Mouse (Mus musculus) intestine, embryonic 14.5 days (tissue): ENCODE data around the gene Ehmt2. TPM values are rescaled to one million over a fixed set of nuclear protein-coding genes. Genes with fewer than 3 reads are reported as not detected.

Source experiments
- microRNA-seq: library from miRNA; unstranded; fragments of <30 nt; microRNA quantifications from one replicate; pipeline ENCODE4, GENCODE M21; 2016
- polyA plus RNA-seq: library from polyadenylated mRNA; unstranded; fragments of >200 nt; fragmentation: Nextera tagmentation; extraction: Ambion mirVana; gene quantifications from 2 replicates; pipeline ENCODE4 v1.2.1, GENCODE M21; 2014

Gene Ehmt2
- polyA plus RNA-seq, 1 experiment from 2014 or later, result 73.4 TPM

Small RNAs within 50 kb of the gene (microRNA-seq; reads per million reads assigned to microRNA genes)
- 0.25 reads per million for gene Mir6972

Other genes with a start within 250 kb of the Ehmt2 start
- gene Tnxb, start 227.9 kb upstream of the Ehmt2 start, polyA plus RNA-seq, result 2.2 and 2.7 TPM in 2 replicates
- 0.23 and 0.28 TPM in 2 replicates for gene C4b, start 154.6 kb upstream of the Ehmt2 start, polyA plus RNA-seq
- gene Cyp21a1, start 93.9 kb upstream of the Ehmt2 start, polyA plus RNA-seq, result not detected in 2 replicates
- gene Stk19, start 61.5 kb upstream of the Ehmt2 start, polyA plus RNA-seq, result 22.0 and 25.8 TPM in 2 replicates
- 58.2 and 63.4 TPM in 2 replicates for gene Dxo, start 61.5 kb upstream of the Ehmt2 start, polyA plus RNA-seq
- 42.0 and 45.9 TPM in 2 replicates for gene Skiv2l, start 48.3 kb upstream of the Ehmt2 start, polyA plus RNA-seq
- 121 and 123 TPM in 2 replicates for gene Nelfe, start 48.1 kb upstream of the Ehmt2 start, polyA plus RNA-seq
- gene Cfb, start 36.0 kb upstream of the Ehmt2 start, polyA plus RNA-seq, result 19.4 and 24.2 TPM in 2 replicates
- 1.4 and 1.6 TPM in 2 replicates for gene Zbtb12, start 19.0 kb upstream of the Ehmt2 start, polyA plus RNA-seq
- not detected in 2 replicates for gene Gm20547, start 16.4 kb upstream of the Ehmt2 start, polyA plus RNA-seq
- gene C2, start 204 bp upstream of the Ehmt2 start, polyA plus RNA-seq, result 6.8 and 7.5 TPM in 2 replicates
- gene Slc44a4, start 16.0 kb downstream of the Ehmt2 start, polyA plus RNA-seq, result 25.4 and 28.4 TPM in 2 replicates
- 40.1 and 42.8 TPM in 2 replicates for gene Neu1, start 32.8 kb downstream of the Ehmt2 start, polyA plus RNA-seq
- gene Hspa1b, start 60.8 kb downstream of the Ehmt2 start, polyA plus RNA-seq, result 0.24 and 0.46 TPM in 2 replicates
- not detected in 2 replicates for gene Gm20481, start 71.4 kb downstream of the Ehmt2 start, polyA plus RNA-seq
- gene Hspa1a, start 73.7 kb downstream of the Ehmt2 start, polyA plus RNA-seq, result 3.5 and 4.5 TPM in 2 replicates
- gene Hspa1l, start 74.2 kb downstream of the Ehmt2 start, polyA plus RNA-seq, result 0.53 and 1.2 TPM in 2 replicates
- 216 and 228 TPM in 2 replicates for gene Lsm2, start 83.4 kb downstream of the Ehmt2 start, polyA plus RNA-seq
- 119 and 133 TPM in 2 replicates for gene Vars, start 102.5 kb downstream of the Ehmt2 start, polyA plus RNA-seq
- 0.19 and 0.26 TPM in 2 replicates for gene Vwa7, start 118.1 kb downstream of the Ehmt2 start, polyA plus RNA-seq
- gene Sapcd1, start 129.5 kb downstream of the Ehmt2 start, polyA plus RNA-seq, result 20.7 and 21.5 TPM in 2 replicates
- gene Msh5, start 148.3 kb downstream of the Ehmt2 start, polyA plus RNA-seq, result 3.6 and 3.9 TPM in 2 replicates
- 113 and 141 TPM in 2 replicates for gene Clic1, start 151.5 kb downstream of the Ehmt2 start, polyA plus RNA-seq
- 278 and 333 TPM in 2 replicates for gene Ddah2, start 160.6 kb downstream of the Ehmt2 start, polyA plus RNA-seq
- gene Ly6g6c, start 166.9 kb downstream of the Ehmt2 start, polyA plus RNA-seq, result not detected in 2 replicates
- 0.55 and 0.81 TPM in 2 replicates for gene Mpig6b, start 167.7 kb downstream of the Ehmt2 start, polyA plus RNA-seq
- gene Ly6g6e, start 178.4 kb downstream of the Ehmt2 start, polyA plus RNA-seq, result 1.3 and 2.8 TPM in 2 replicates
- 5.0 and 6.1 TPM in 2 replicates for gene Ly6g6d, start 179.6 kb downstream of the Ehmt2 start, polyA plus RNA-seq
- gene Ly6g6f, start 187.1 kb downstream of the Ehmt2 start, polyA plus RNA-seq, result 0.27 TPM in 1 of 2 replicates, not detected in the other
- gene Abhd16a, start 190.8 kb downstream of the Ehmt2 start, polyA plus RNA-seq, result 86.4 and 91.0 TPM in 2 replicates
- not detected in 2 replicates for gene Ly6g5c, start 209.8 kb downstream of the Ehmt2 start, polyA plus RNA-seq
- gene Ly6g5b, start 217.0 kb downstream of the Ehmt2 start, polyA plus RNA-seq, result 0.64 and 0.75 TPM in 2 replicates
- 19.7 and 24.7 TPM in 2 replicates for gene Gpank1, start 223.0 kb downstream of the Ehmt2 start, polyA plus RNA-seq
- gene Csnk2b, start 223.6 kb downstream of the Ehmt2 start, polyA plus RNA-seq, result 275 and 286 TPM in 2 replicates
- 8.4 and 10.8 TPM in 2 replicates for gene D17H6S53E, start 227.9 kb downstream of the Ehmt2 start, polyA plus RNA-seq
- gene Apom, start 233.6 kb downstream of the Ehmt2 start, polyA plus RNA-seq, result 0.95 and 1.5 TPM in 2 replicates
- gene Bag6, start 236.7 kb downstream of the Ehmt2 start, polyA plus RNA-seq, result 75.5 and 79.5 TPM in 2 replicates